Mouse (Mus musculus) embryonic stem cell, embryonic (primary cell): ENCODE data around the gene Plbd2.

Source experiments
- CTCF ChIA-PET, 4 experiments: fragments of 300-600 bp in 2 of 4; fragments of 350-600 bp in 2 of 4; sonication (Branson Sonifier 250); formaldehyde crosslinking; loops; one replicate each; lab custom pipeline; 2022; ENCODE audit warnings: inconsistent platforms in 2 of 4; lab: Charles Lee
- POLR2A ChIA-PET, 4 experiments: fragments of 300-600 bp in 2 of 4; fragments of 350-600 bp in 2 of 4; sonication (Branson Sonifier 250); formaldehyde crosslinking; loops; one replicate each; lab custom pipeline; 2022; ENCODE audit warnings: antibody characterized with exemption in 4 of 4, inconsistent platforms in 1 of 4; lab: Charles Lee

The Plbd2 gene

GRCm38 (mm10) chr5:120499202-120499601 lies 4.2 kb downstream of the Plbd2 start:
- CTCF ChIA-PET, result interaction anchor here in 1 of 4 experiments (0.6 to 2.0 kb wide), 2 partner anchors 9 to 106 kb away, joined by 4 read pairs; no protein-coding TSS in a partner anchor
- POLR2A ChIA-PET, result no interaction called here

- POLR2A ChIA-PET, result interaction anchor here in 1 of 4 experiments (1.2 to 2.6 kb wide), 3 partner anchors 14 to 109 kb away, joined by 3 to 7 read pairs (median 3); partner anchors contain the start of gene Slc8b1
- CTCF ChIA-PET, result interaction anchor here in 2 of 4 experiments (0.6 to 0.9 kb wide), 2 partner anchors 31 to 32 kb away, joined by 3 to 4 read pairs; no protein-coding TSS in a partner anchor
Measured at GRCm38 (mm10) chr5:120497071-120497470, 6.4 kb downstream of the Plbd2 start.

- ChIA-PET CTCF (interaction anchor here in 3 of 4 experiments (0.7 to 2.1 kb wide), 5 partner anchors 13 to 220 kb away, joined by 3 to 11 read pairs (median 3); no protein-coding TSS in a partner anchor), POLR2A (interaction anchor here in 2 of 4 experiments (1.1 to 1.9 kb wide), 3 partner anchors 12 to 109 kb away, joined by 3 to 5 read pairs (median 4); no protein-coding TSS in a partner anchor)
Measured at GRCm38 (mm10) chr5:120495703-120496226, 7.7 kb downstream of the Plbd2 start.

- ChIA-PET CTCF (interaction anchor here in 3 of 4 experiments (0.7 to 2.1 kb wide), 5 partner anchors 12 to 392 kb away, joined by 3 to 11 read pairs (median 3); no protein-coding TSS in a partner anchor), POLR2A (interaction anchor here in 3 of 4 experiments (0.6 to 3.5 kb wide), 10 partner anchors 8 to 118 kb away, joined by 3 to 10 read pairs (median 4); partner anchors contain the start of genes Plbd2 (in 1 of the 3) and Slc8b1 (in 1 of the 3))
Measured at GRCm38 (mm10) chr5:120495064-120495702, 8.2 kb downstream of the Plbd2 start.

GRCm38 (mm10) chr5:120493873-120494395 lies 9.5 kb downstream of the Plbd2 start:
- ChIA-PET CTCF (interaction anchor here in 2 of 4 experiments (0.5 to 2.6 kb wide), 6 partner anchors 11 to 181 kb away, joined by 3 to 21 read pairs (median 8); no protein-coding TSS in a partner anchor), POLR2A (interaction anchor here in 3 of 4 experiments (0.6 to 3.5 kb wide), 9 partner anchors 9 to 102 kb away, joined by 3 to 10 read pairs (median 4); partner anchors contain the start of genes Slc8b1 (in 2 of the 3) and Plbd2 (in 1 of the 3))

GRCm38 (mm10) chr5:120493440-120493839 lies 10.0 kb downstream of the Plbd2 start:
- POLR2A ChIA-PET, result interaction anchor here in 3 of 4 experiments (0.6 to 3.5 kb wide), 7 partner anchors 9 to 38 kb away, joined by 3 to 10 read pairs (median 5); partner anchors contain the start of genes Slc8b1 (in 2 of the 3) and Plbd2 (in 1 of the 3)
- CTCF ChIA-PET, result interaction anchor here (0.5 to 2.6 kb wide), 13 partner anchors 10 to 225 kb away, joined by 3 to 21 read pairs (median 5); partner anchors contain the start of gene Plbd2 (in 1 of the 4)

- ChIA-PET POLR2A (interaction anchor here (0.7 to 3.5 kb wide), 18 partner anchors 9 to 712 kb away, joined by 3 to 10 read pairs (median 4); partner anchors contain the start of genes Slc8b1 (in 2 of the 4) and Plbd2 (in 1 of the 4)), CTCF (interaction anchor here (0.5 to 2.6 kb wide), 52 partner anchors 8 to 877 kb away, joined by 3 to 17 read pairs (median 3); partner anchors contain the start of genes Slc8b1 (in 3 of the 4), Sds (in 2 of the 4), Ddx54 (in 1 of the 4) and Iqcd (in 1 of the 4))
Measured at GRCm38 (mm10) chr5:120492437-120492836, 11.0 kb downstream of the Plbd2 start.

GRCm38 (mm10) chr5:120490679-120491192 lies 12.7 kb downstream of the Plbd2 start:
- ChIA-PET POLR2A (interaction anchor here in 3 of 4 experiments (0.5 to 2.3 kb wide), 12 partner anchors 9 to 1063 kb away, joined by 3 to 9 read pairs (median 4); partner anchors contain the start of genes Plbd2 (in 1 of the 3) and Sds (in 1 of the 3)), CTCF (interaction anchor here in 2 of 4 experiments (0.5 to 3.2 kb wide), 7 partner anchors 8 to 125 kb away, joined by 3 to 12 read pairs (median 5); partner anchors contain the start of genes Iqcd (in 1 of the 2), Plbd2 (in 1 of the 2) and Tpcn1 (in 1 of the 2))

- CTCF ChIA-PET, result interaction anchor here in 1 of 4 experiments (0.6 to 3.2 kb wide), 5 partner anchors 18 to 387 kb away, joined by 3 to 12 read pairs (median 3); no protein-coding TSS in a partner anchor
- POLR2A ChIA-PET, result interaction anchor here in 2 of 4 experiments (0.5 to 1.7 kb wide), 6 partner anchors 12 to 127 kb away, joined by 3 to 7 read pairs (median 3); partner anchors contain the start of gene Plbd2 (in 2 of the 2)
Measured at GRCm38 (mm10) chr5:120487844-120488243, 15.6 kb downstream of the Plbd2 start.

GRCm38 (mm10) chr5:120483399-120483798 lies 20.0 kb downstream of the Plbd2 start:
- ChIA-PET POLR2A (interaction anchor here (0.6 to 3.4 kb wide), 15 partner anchors 9 to 425 kb away, joined by 3 to 9 read pairs (median 4); partner anchors contain the start of genes Plbd2 (in 1 of the 4), Rasal1 (in 1 of the 4) and Slc8b1 (in 1 of the 4)), CTCF (interaction anchor here in 3 of 4 experiments (0.7 to 3.3 kb wide), 11 partner anchors 9 to 214 kb away, joined by 3 to 18 read pairs (median 5); partner anchors contain the start of gene Plbd2 (in 1 of the 3))

GRCm38 (mm10) chr5:120481205-120481604 lies 22.2 kb downstream of the Plbd2 start:
- ChIA-PET POLR2A (interaction anchor here in 2 of 4 experiments (1.2 to 2.8 kb wide), 7 partner anchors 9 to 55 kb away, joined by 3 to 9 read pairs (median 5); partner anchors contain the start of gene Plbd2 (in 1 of the 2)), CTCF (interaction anchor here (0.6 to 3.3 kb wide), 8 partner anchors 11 to 283 kb away, joined by 3 to 16 read pairs (median 6); no protein-coding TSS in a partner anchor)

- POLR2A ChIA-PET, result interaction anchor here in 1 of 4 experiments (1.2 kb wide), 1 partner anchor 15 kb away, joined by 3 read pairs; no protein-coding TSS in a partner anchor
Measured at GRCm38 (mm10) chr5:120479538-120479937, 23.9 kb downstream of the Plbd2 start.

GRCm38 (mm10) chr5:120477993-120478392 lies 25.4 kb downstream of the Plbd2 start:
- POLR2A ChIA-PET, result interaction anchor here in 1 of 4 experiments (0.5 to 1.4 kb wide), 3 partner anchors 12 to 796 kb away, joined by 3 to 4 read pairs (median 3); partner anchors contain the start of gene Slc8b1
- CTCF ChIA-PET, result interaction anchor here in 3 of 4 experiments (0.7 to 3.7 kb wide), 6 partner anchors 9 to 344 kb away, joined by 3 to 15 read pairs (median 4); no protein-coding TSS in a partner anchor

More at GRCm38 (mm10) chr5:120479538-120479937, 23.9 kb downstream of the Plbd2 start:
- CTCF ChIA-PET, result interaction anchor here in 2 of 4 experiments (0.6 to 2.2 kb wide), 3 partner anchors 11 to 126 kb away, joined by 5 to 8 read pairs (median 5); no protein-coding TSS in a partner anchor

GRCm38 (mm10) chr5:120476296-120476695 lies 27.1 kb downstream of the Plbd2 start, which contains the start of gene Sds:
Gene Sds, plus strand, starts transcription at chr5:120476526.
- CTCF ChIA-PET, result interaction anchor here (0.6 to 3.7 kb wide), 12 partner anchors 10 to 330 kb away, joined by 3 to 15 read pairs (median 4); no protein-coding TSS in a partner anchor
- POLR2A ChIA-PET, result interaction anchor here (0.5 to 1.0 kb wide), 7 partner anchors 9 to 121 kb away, joined by 3 to 5 read pairs (median 3); partner anchors contain the start of gene Slc8b1 (in 1 of the 4)

- ChIA-PET CTCF (interaction anchor here (0.6 to 3.7 kb wide), 10 partner anchors 10 to 330 kb away, joined by 3 to 15 read pairs (median 4); no protein-coding TSS in a partner anchor), POLR2A (interaction anchor here in 2 of 4 experiments (0.5 to 1.0 kb wide), 3 partner anchors 15 to 121 kb away, joined by 3 to 5 read pairs (median 3); partner anchors contain the start of gene Slc8b1 (in 1 of the 2))
Measured at GRCm38 (mm10) chr5:120475861-120476260, 27.6 kb downstream of the Plbd2 start.

GRCm38 (mm10) chr5:120473361-120473760 lies 30.1 kb downstream of the Plbd2 start:
- POLR2A ChIA-PET, result no interaction called here
- CTCF ChIA-PET, result interaction anchor here in 1 of 4 experiments (0.5 to 1.4 kb wide), 3 partner anchors 19 to 128 kb away, joined by 3 to 4 read pairs (median 3); no protein-coding TSS in a partner anchor
